Mouse (Mus musculus) embryonic facial prominence, embryonic 10.5 days (tissue): ENCODE data around the gene Dppa3. TPM values are rescaled to one million over a fixed set of nuclear protein-coding genes. Genes with fewer than 3 reads are reported as not detected.

Experiments used
- DNase-seq: peaks from one replicate; pipeline ENCODE4 v3.0.0-alpha.2; 2017; ENCODE audit warnings: low spot score
- H3K27ac ChIP-seq: fragments of 300-500 bp; sonication (generic); replicated peaks from 2 replicates; pipeline ENCODE4 v1.5.1; 2016; ENCODE audit warnings: mild to moderate bottlenecking
- H3K27me3 ChIP-seq: fragments of 300-500 bp; sonication (generic); replicated peaks from 2 replicates; pipeline ENCODE4 v1.6.1; 2016; ENCODE audit warnings: low read depth, mild to moderate bottlenecking; ENCODE audit not compliant: poor library complexity, severe bottlenecking
- H3K36me3 ChIP-seq: fragments of 300-500 bp; sonication (generic); replicated peaks from 2 replicates; pipeline ENCODE4 v1.6.1; 2016; ENCODE audit warnings: mild to moderate bottlenecking, moderate library complexity
- H3K4me1 ChIP-seq: fragments of 300-500 bp; sonication (generic); 2 replicates; pipeline ENCODE4 v1.6.1; 2016
- H3K4me3 ChIP-seq: fragments of 300-500 bp; sonication (generic); 2 replicates; pipeline ENCODE4 v1.5.1; 2016; ENCODE audit warnings: mild to moderate bottlenecking, moderate library complexity
- H3K9me3 ChIP-seq: fragments of 300-500 bp; sonication (generic); 2 replicates; pipeline ENCODE4 v1.6.1; 2016; ENCODE audit warnings: mild to moderate bottlenecking
- WGBS: fragments of 180-500 bp; shearing (Covaris S2); methylation state at CpG from one replicate; pipeline ENCODE4 v1.1.7; 2016; 5-methylcytosine and 5-hydroxymethylcytosine counted together
- polyA plus RNA-seq: library from polyadenylated mRNA; unstranded; fragments of >200 nt; fragmentation: Nextera tagmentation; extraction: Ambion mirVana; gene quantifications from 2 replicates; pipeline ENCODE4 v1.2.1, GENCODE M21; 2016

Dppa3 gene
- not detected in 2 replicates for polyA plus RNA-seq

- peaks cover 13% of the 10 kb centered on the region for H3K27me3 ChIP-seq
- no peak for DNase-seq
- no peak within 1 kb of the TSS for H3K4me3 ChIP-seq
- no peak within 1 kb of the TSS for H3K27ac ChIP-seq
- no peaks in the 10 kb centered on the region for H3K36me3 ChIP-seq
- WGBS, result 91% methylated on average over 8 of the region's 8 CpGs
- H3K4me1 ChIP-seq, result no peaks in the 10 kb centered on the region
- no peaks in the 10 kb centered on the region for H3K9me3 ChIP-seq
Measured at GRCm38 (mm10) chr6:122626110-122626509, at the start of gene Dppa3. TSS of gene Dppa3 (plus strand) at chr6:122626410.

- Histone ChIP-seq H3K4me1 (no peaks in the 10 kb centered on the region), H3K4me3 (no peak overlapping the region), H3K36me3 (no peaks in the 10 kb centered on the region), H3K27ac (no peak overlapping the region), H3K9me3 (no peaks in the 10 kb centered on the region), H3K27me3 (no peaks in the 10 kb centered on the region)
- 91% methylated on average over 3 of the region's 3 CpGs for WGBS
- DNase-seq, result no peak
Measured at GRCm38 (mm10) chr6:122577030-122577429, 49.2 kb upstream of the Dppa3 start.

GRCm38 (mm10) chr6:122579086-122579485 is 47.1 kb upstream of the Dppa3 start:
- no peaks in the 10 kb centered on the region for H3K4me1 ChIP-seq
- no peak overlapping the region for H3K4me3 ChIP-seq
- 79% methylated on average over 1 of the region's 1 CpGs for WGBS
- no peak overlapping the region for H3K27ac ChIP-seq
- no peaks in the 10 kb centered on the region for H3K9me3 ChIP-seq
- H3K36me3 ChIP-seq, result no peaks in the 10 kb centered on the region
- DNase-seq, result no peak
- H3K27me3 ChIP-seq, result no peaks in the 10 kb centered on the region

GRCm38 (mm10) chr6:122591027-122591758 is 35.0 kb upstream of the Dppa3 start:
- no peak for DNase-seq
- H3K9me3 ChIP-seq, result no peaks in the 10 kb centered on the region
- H3K27ac ChIP-seq, result no peak overlapping the region
- H3K36me3 ChIP-seq, result no peaks in the 10 kb centered on the region
- 87% methylated on average over 13 of the region's 13 CpGs for WGBS
- no peaks in the 10 kb centered on the region for H3K4me1 ChIP-seq
- H3K27me3 ChIP-seq, result no peaks in the 10 kb centered on the region
- H3K4me3 ChIP-seq, result no peak overlapping the region

GRCm38 (mm10) chr6:122592905-122593304 is 33.3 kb upstream of the Dppa3 start:
- H3K27ac ChIP-seq, result no peak overlapping the region
- no peaks in the 10 kb centered on the region for H3K9me3 ChIP-seq
- H3K4me1 ChIP-seq, result no peaks in the 10 kb centered on the region
- no peak overlapping the region for H3K4me3 ChIP-seq
- H3K27me3 ChIP-seq, result no peaks in the 10 kb centered on the region
- H3K36me3 ChIP-seq, result no peaks in the 10 kb centered on the region
- 92% methylated on average over 2 of the region's 2 CpGs for WGBS
- DNase-seq, result no peak

GRCm38 (mm10) chr6:122595637-122596036 is 30.6 kb upstream of the Dppa3 start:
- no peak for DNase-seq
- 42% methylated on average over 7 of the region's 7 CpGs for WGBS
- Histone ChIP-seq H3K4me3 (no peak overlapping the region), H3K9me3 (no peaks in the 10 kb centered on the region), H3K36me3 (no peaks in the 10 kb centered on the region), H3K27me3 (no peaks in the 10 kb centered on the region), H3K27ac (no peak overlapping the region), H3K4me1 (no peaks in the 10 kb centered on the region)

GRCm38 (mm10) chr6:122596608-122597007 is 29.6 kb upstream of the Dppa3 start:
- H3K36me3 ChIP-seq, result no peaks in the 10 kb centered on the region
- DNase-seq, result no peak
- H3K9me3 ChIP-seq, result no peaks in the 10 kb centered on the region
- no peaks in the 10 kb centered on the region for H3K4me1 ChIP-seq
- no peak overlapping the region for H3K27ac ChIP-seq
- H3K4me3 ChIP-seq, result no peak overlapping the region
- WGBS, result 89% methylated on average over 7 of the region's 7 CpGs
- H3K27me3 ChIP-seq, result no peaks in the 10 kb centered on the region

- H3K27me3 ChIP-seq, result no peaks in the 10 kb centered on the region
- no peaks in the 10 kb centered on the region for H3K9me3 ChIP-seq
- DNase-seq, result no peak
- no peak overlapping the region for H3K27ac ChIP-seq
- 94% methylated on average over 4 of the region's 4 CpGs for WGBS
- H3K4me3 ChIP-seq, result no peak overlapping the region
- H3K4me1 ChIP-seq, result peaks cover 4% of the 10 kb centered on the region; the same call in 1 of the 2 replicates
- no peaks in the 10 kb centered on the region for H3K36me3 ChIP-seq
Measured at GRCm38 (mm10) chr6:122598014-122598413, 28.2 kb upstream of the Dppa3 start.

- Histone ChIP-seq H3K4me3 (no peak overlapping the region), H3K4me1 (peaks cover 4% of the 10 kb centered on the region; the same call in 1 of the 2 replicates), H3K27me3 (no peaks in the 10 kb centered on the region), H3K36me3 (no peaks in the 10 kb centered on the region), H3K27ac (no peak overlapping the region), H3K9me3 (no peaks in the 10 kb centered on the region)
- WGBS, result 91% methylated on average over 6 of the region's 6 CpGs
- no peak for DNase-seq
Measured at GRCm38 (mm10) chr6:122598436-122598835, 27.8 kb upstream of the Dppa3 start.

GRCm38 (mm10) chr6:122599054-122599737 is 27.0 kb upstream of the Dppa3 start:
- no peaks in the 10 kb centered on the region for H3K27me3 ChIP-seq
- H3K9me3 ChIP-seq, result no peaks in the 10 kb centered on the region
- no peak overlapping the region for H3K27ac ChIP-seq
- no peak for DNase-seq
- 93% methylated on average over 9 of the region's 9 CpGs for WGBS
- peaks cover 4% of the 10 kb centered on the region; the same call in 1 of the 2 replicates for H3K4me1 ChIP-seq
- no peak overlapping the region for H3K4me3 ChIP-seq
- no peaks in the 10 kb centered on the region for H3K36me3 ChIP-seq

GRCm38 (mm10) chr6:122600066-122600646 is 26.1 kb upstream of the Dppa3 start:
- no peak for DNase-seq
- no peaks in the 10 kb centered on the region for H3K36me3 ChIP-seq
- no peaks in the 10 kb centered on the region for H3K9me3 ChIP-seq
- peaks cover 4% of the 10 kb centered on the region; the same call in 1 of the 2 replicates for H3K4me1 ChIP-seq
- no peak overlapping the region for H3K27ac ChIP-seq
- WGBS, result 87% methylated on average over 7 of the region's 7 CpGs
- H3K27me3 ChIP-seq, result no peaks in the 10 kb centered on the region
- no peak overlapping the region for H3K4me3 ChIP-seq

- Histone ChIP-seq H3K4me1 (peaks cover 4% of the 10 kb centered on the region; the same call in 1 of the 2 replicates), H3K9me3 (no peaks in the 10 kb centered on the region), H3K36me3 (no peaks in the 10 kb centered on the region), H3K4me3 (no peak overlapping the region), H3K27ac (no peak overlapping the region), H3K27me3 (no peaks in the 10 kb centered on the region)
- no peak for DNase-seq
- WGBS, result 92% methylated on average over 4 of the region's 4 CpGs
Measured at GRCm38 (mm10) chr6:122601031-122601430, 25.2 kb upstream of the Dppa3 start.
